Mouse (Mus musculus): ENCODE measurements around the gene Gse1.

The Gse1 gene

GRCm38 (mm10) chr8:120212596-120212995 lies 15.7 kb upstream of the Gse1 start:
- no peak for DNase-seq (ENCODE audit: low spot score)

- DNase-seq (ENCODE audit: low spot score) = no peak
These were observed 15.0 kb upstream of the Gse1 start for GRCm38 (mm10) chr8:120213229-120213628.

GRCm38 (mm10) chr8:120213939-120214338 lies 14.3 kb upstream of the Gse1 start:
- no peak for DNase-seq (ENCODE audit: low spot score)

- DNase-seq (ENCODE audit: low spot score) = no peak
These were observed 12.7 kb upstream of the Gse1 start for GRCm38 (mm10) chr8:120215416-120216141.

- no peak for DNase-seq (ENCODE audit: low spot score)
These were observed 11.1 kb upstream of the Gse1 start for GRCm38 (mm10) chr8:120216855-120217830.

- no peak for DNase-seq (ENCODE audit: low spot score)
These were observed 5.7 kb upstream of the Gse1 start for GRCm38 (mm10) chr8:120222548-120222947.

- no peak for DNase-seq (ENCODE audit: low spot score)
These were observed 3.5 kb upstream of the Gse1 start for GRCm38 (mm10) chr8:120224521-120225420.

- DNase-seq (ENCODE audit: low spot score) = no peak
These were observed 2.7 kb upstream of the Gse1 start for GRCm38 (mm10) chr8:120225421-120226151.

GRCm38 (mm10) chr8:120226700-120227577 lies 1.3 kb upstream of the Gse1 start:
- DNase-seq (ENCODE audit: low spot score) = no peak

GRCm38 (mm10) chr8:120227578-120227876 lies 729 bp upstream of the Gse1 start:
- no peak for DNase-seq (ENCODE audit: low spot score)

GRCm38 (mm10) chr8:120228781-120229573 lies 721 bp downstream of the Gse1 start:
- no peak for DNase-seq (ENCODE audit: low spot score)

GRCm38 (mm10) chr8:120229574-120229916 lies 1.3 kb downstream of the Gse1 start:
- DNase-seq (ENCODE audit: low spot score) = no peak

- DNase-seq (ENCODE audit: low spot score) = no peak
These were observed 1.8 kb downstream of the Gse1 start for GRCm38 (mm10) chr8:120230081-120230480.

- no peak for DNase-seq (ENCODE audit: low spot score)
These were observed 2.7 kb downstream of the Gse1 start for GRCm38 (mm10) chr8:120230715-120231614.

- no peak for DNase-seq (ENCODE audit: low spot score)
These were observed 3.6 kb downstream of the Gse1 start for GRCm38 (mm10) chr8:120231870-120232269.

- no peak for DNase-seq (ENCODE audit: low spot score)
These were observed 4.1 kb downstream of the Gse1 start for GRCm38 (mm10) chr8:120232398-120232797.

- no peak for DNase-seq (ENCODE audit: low spot score)
These were observed 4.7 kb downstream of the Gse1 start for GRCm38 (mm10) chr8:120232913-120233312.

GRCm38 (mm10) chr8:120234457-120234856 lies 6.2 kb downstream of the Gse1 start:
- DNase-seq (ENCODE audit: low spot score) = no peak

- DNase-seq (ENCODE audit: low spot score) = no peak
These were observed 6.6 kb downstream of the Gse1 start for GRCm38 (mm10) chr8:120234866-120235265.
